Mouse (Mus musculus): ENCODE data around the gene Pnpla6. TPM values are rescaled to one million over a fixed set of nuclear protein-coding genes. Genes with fewer than 3 reads are reported as not detected.
A peak's percentile ranks its signal among the peaks of the same experiment; 100 is the strongest.

Pnpla6 gene
- polyA plus RNA-seq, 1 experiment = 47.5 TPM

- Histone ChIP-seq H3K9ac (ENCODE audit: low read depth, poor library complexity, severe bottlenecking) (peak overlapping the region; percentile 11), H3K4me3 (ENCODE audit: low read depth, low read length) (peak overlapping the region; percentile 73), H3K36me3 (ENCODE audit: control insufficient read depth, insufficient read depth, low read length, poor library complexity, severe bottlenecking) (no peaks in the 10 kb centered on the region), H3K4me1 (ENCODE audit: control insufficient read depth, insufficient read depth, low read length) (no peaks in the 10 kb centered on the region), H3K9me3 (replicated peaks; ENCODE audit: control insufficient read depth, insufficient read depth, low read length, poor library complexity, severe bottlenecking) (no peaks in the 10 kb centered on the region), H3K27ac (ENCODE audit: insufficient read depth, low read length) (no peak overlapping the region), H3K27me3 (ENCODE audit: control insufficient read depth, insufficient read depth, low read length, poor library complexity, severe bottlenecking) (no peaks in the 10 kb centered on the region)
- TF ChIP-seq EP300 (IDR thresholded peaks at IDR 0.05; ENCODE audit: insufficient read depth, low read depth, low read length) (no peak), POLR2A (IDR thresholded peaks at IDR 0.05; ENCODE audit: insufficient read depth, low read length) (no peak), CTCF (IDR thresholded peaks at IDR 0.05; ENCODE audit: low read depth, low read length) (no peak)
These were observed 39.3 kb upstream of the Pnpla6 start for GRCm38 (mm10) chr8:3475715-3476429.

GRCm38 (mm10) chr8:3480221-3480785, 34.9 kb upstream of the Pnpla6 start:
- H3K4me1 ChIP-seq (ENCODE audit: control insufficient read depth, insufficient read depth, low read length) = no peaks in the 10 kb centered on the region
- H3K27me3 ChIP-seq (ENCODE audit: control insufficient read depth, insufficient read depth, low read length, poor library complexity, severe bottlenecking) = no peaks in the 10 kb centered on the region
- no peak overlapping the region for H3K4me3 ChIP-seq (ENCODE audit: low read depth, low read length)
- H3K9ac ChIP-seq (ENCODE audit: low read depth, poor library complexity, severe bottlenecking) = no peak overlapping the region
- H3K9me3 ChIP-seq (replicated peaks; ENCODE audit: control insufficient read depth, insufficient read depth, low read length, poor library complexity, severe bottlenecking) = no peaks in the 10 kb centered on the region
- no peaks in the 10 kb centered on the region for H3K36me3 ChIP-seq (ENCODE audit: control insufficient read depth, insufficient read depth, low read length, poor library complexity, severe bottlenecking)
- TF ChIP-seq CTCF (IDR thresholded peaks at IDR 0.05; ENCODE audit: low read depth, low read length) = no peak
- no peak for TF ChIP-seq EP300 (IDR thresholded peaks at IDR 0.05; ENCODE audit: insufficient read depth, low read depth, low read length)
- no peak for TF ChIP-seq POLR2A (IDR thresholded peaks at IDR 0.05; ENCODE audit: insufficient read depth, low read length)
- no peak overlapping the region for H3K27ac ChIP-seq (ENCODE audit: insufficient read depth, low read length)

GRCm38 (mm10) chr8:3481605-3482004, 33.6 kb upstream of the Pnpla6 start:
- no peaks in the 10 kb centered on the region for H3K27me3 ChIP-seq (ENCODE audit: control insufficient read depth, insufficient read depth, low read length, poor library complexity, severe bottlenecking)
- no peak overlapping the region for H3K4me3 ChIP-seq (ENCODE audit: low read depth, low read length)
- no peaks in the 10 kb centered on the region for H3K36me3 ChIP-seq (ENCODE audit: control insufficient read depth, insufficient read depth, low read length, poor library complexity, severe bottlenecking)
- no peaks in the 10 kb centered on the region for H3K9me3 ChIP-seq (replicated peaks; ENCODE audit: control insufficient read depth, insufficient read depth, low read length, poor library complexity, severe bottlenecking)
- H3K27ac ChIP-seq (ENCODE audit: insufficient read depth, low read length) = no peak overlapping the region
- no peak overlapping the region for H3K9ac ChIP-seq (ENCODE audit: low read depth, poor library complexity, severe bottlenecking)
- TF ChIP-seq CTCF (IDR thresholded peaks at IDR 0.05; ENCODE audit: low read depth, low read length) (no peak), POLR2A (IDR thresholded peaks at IDR 0.05; ENCODE audit: insufficient read depth, low read length) (no peak), EP300 (IDR thresholded peaks at IDR 0.05; ENCODE audit: insufficient read depth, low read depth, low read length) (no peak)
- H3K4me1 ChIP-seq (ENCODE audit: control insufficient read depth, insufficient read depth, low read length) = no peaks in the 10 kb centered on the region

- TF ChIP-seq POLR2A (IDR thresholded peaks at IDR 0.05; ENCODE audit: insufficient read depth, low read length) (no peak), EP300 (IDR thresholded peaks at IDR 0.05; ENCODE audit: insufficient read depth, low read depth, low read length) (no peak), CTCF (IDR thresholded peaks at IDR 0.05; ENCODE audit: low read depth, low read length) (no peak)
- H3K4me1 ChIP-seq (ENCODE audit: control insufficient read depth, insufficient read depth, low read length) = no peaks in the 10 kb centered on the region
- no peaks in the 10 kb centered on the region for H3K36me3 ChIP-seq (ENCODE audit: control insufficient read depth, insufficient read depth, low read length, poor library complexity, severe bottlenecking)
- peaks cover 3% of the 10 kb centered on the region for H3K9me3 ChIP-seq (replicated peaks; ENCODE audit: control insufficient read depth, insufficient read depth, low read length, poor library complexity, severe bottlenecking)
- no peaks in the 10 kb centered on the region for H3K27me3 ChIP-seq (ENCODE audit: control insufficient read depth, insufficient read depth, low read length, poor library complexity, severe bottlenecking)
- H3K9ac ChIP-seq (ENCODE audit: low read depth, poor library complexity, severe bottlenecking) = no peak overlapping the region
- H3K27ac ChIP-seq (ENCODE audit: insufficient read depth, low read length) = no peak overlapping the region
- no peak overlapping the region for H3K4me3 ChIP-seq (ENCODE audit: low read depth, low read length)
These were observed 32.9 kb upstream of the Pnpla6 start for GRCm38 (mm10) chr8:3482240-3482740.

- Histone ChIP-seq H3K4me1 (ENCODE audit: control insufficient read depth, insufficient read depth, low read length) (no peaks in the 10 kb centered on the region), H3K36me3 (ENCODE audit: control insufficient read depth, insufficient read depth, low read length, poor library complexity, severe bottlenecking) (no peaks in the 10 kb centered on the region), H3K27me3 (ENCODE audit: control insufficient read depth, insufficient read depth, low read length, poor library complexity, severe bottlenecking) (no peaks in the 10 kb centered on the region), H3K9me3 (replicated peaks; ENCODE audit: control insufficient read depth, insufficient read depth, low read length, poor library complexity, severe bottlenecking) (peaks cover 6% of the 10 kb centered on the region), H3K9ac (ENCODE audit: low read depth, poor library complexity, severe bottlenecking) (no peak overlapping the region), H3K4me3 (ENCODE audit: low read depth, low read length) (no peak overlapping the region), H3K27ac (ENCODE audit: insufficient read depth, low read length) (no peak overlapping the region)
- TF ChIP-seq CTCF (IDR thresholded peaks at IDR 0.05; ENCODE audit: low read depth, low read length) (no peak), EP300 (IDR thresholded peaks at IDR 0.05; ENCODE audit: insufficient read depth, low read depth, low read length) (no peak), POLR2A (IDR thresholded peaks at IDR 0.05; ENCODE audit: insufficient read depth, low read length) (no peak)
These were observed 31.6 kb upstream of the Pnpla6 start for GRCm38 (mm10) chr8:3483546-3483945.

DNA sequence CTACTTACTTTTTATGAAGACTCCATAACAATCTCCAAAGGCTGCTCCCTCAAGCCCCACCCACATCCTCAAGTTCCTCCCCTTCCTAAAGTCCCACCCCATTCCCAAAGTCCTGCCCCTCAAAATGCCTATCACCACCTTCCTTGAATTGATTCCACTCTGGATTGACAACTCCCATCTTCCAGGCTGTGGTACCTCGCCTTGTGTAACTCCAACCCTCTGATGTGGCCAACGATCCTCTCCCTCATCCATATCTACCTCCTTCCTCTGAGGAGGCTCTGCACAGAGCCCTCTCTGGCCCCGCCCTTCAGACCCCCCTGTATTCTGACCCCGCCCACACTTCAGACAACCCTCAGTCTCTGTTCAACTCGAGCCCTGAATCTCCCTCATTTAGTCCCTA, 30.0 kb upstream of the Pnpla6 start:
- Histone ChIP-seq H3K36me3 (ENCODE audit: control insufficient read depth, insufficient read depth, low read length, poor library complexity, severe bottlenecking) (no peaks in the 10 kb centered on the region), H3K27ac (ENCODE audit: insufficient read depth, low read length) (peak overlapping the region; percentile 64; the same call in 1 of the 2 replicates), H3K27me3 (ENCODE audit: control insufficient read depth, insufficient read depth, low read length, poor library complexity, severe bottlenecking) (no peaks in the 10 kb centered on the region), H3K9ac (ENCODE audit: low read depth, poor library complexity, severe bottlenecking) (0 out of 2 replicates have a peak overlapping the region, but pooled peaks have one; percentile 28), H3K4me1 (ENCODE audit: control insufficient read depth, insufficient read depth, low read length) (no peaks in the 10 kb centered on the region), H3K9me3 (replicated peaks; ENCODE audit: control insufficient read depth, insufficient read depth, low read length, poor library complexity, severe bottlenecking) (peaks cover 6% of the 10 kb centered on the region), H3K4me3 (ENCODE audit: low read depth, low read length) (peak overlapping the region; percentile 40)
- TF ChIP-seq EP300 (IDR thresholded peaks at IDR 0.05; ENCODE audit: insufficient read depth, low read depth, low read length) = no peak
- TF ChIP-seq POLR2A (IDR thresholded peaks at IDR 0.05; ENCODE audit: insufficient read depth, low read length) = no peak
- TF ChIP-seq CTCF (IDR thresholded peaks at IDR 0.05; ENCODE audit: low read depth, low read length) = no peak

Data from ES-Bruce4 (cell line).